Mouse (Mus musculus) ES-E14 (cell line): ENCODE data around the gene Bcl2l1. TPM values are rescaled to one million over a fixed set of nuclear protein-coding genes. Genes with fewer than 3 reads are reported as not detected.

Experiments
- DNase-seq: peaks from one replicate; pipeline ENCODE4 v3.0.0-alpha.2; 2013; ENCODE audit warnings: low read depth, low spot score
- H3K27ac ChIP-seq: 2 replicates; pipeline ENCODE4 v1.5.1; 2012; ENCODE audit warnings: low read depth, mild to moderate bottlenecking, low read length, moderate library complexity, mixed read lengths; ENCODE audit not compliant: poor library complexity, insufficient read depth, severe bottlenecking
- H3K36me3 ChIP-seq: 2 replicates; pipeline ENCODE4 v1.6.1; 2012; ENCODE audit warnings: mild to moderate bottlenecking, low read length, moderate library complexity, mixed read lengths; ENCODE audit not compliant: control insufficient read depth, poor library complexity, insufficient read depth, severe bottlenecking
- H3K4me1 ChIP-seq, 2 experiments: fragments of 150-350 bp in 1 of 2; sonication (generic) in 1 of 2; 2 replicates each; pipeline ENCODE4 v1.6.1; 2012; ENCODE audit warnings: low read length in 2 of 2, mild to moderate bottlenecking in 1 of 2, mixed read lengths in 1 of 2; ENCODE audit not compliant: control insufficient read depth in 2 of 2, insufficient read depth in 2 of 2, poor library complexity in 1 of 2
- H3K4me3 ChIP-seq, 2 experiments: fragments of 150-350 bp in 1 of 2; sonication (generic) in 1 of 2; 2 replicates each; pipeline ENCODE4 v1.5.1; 2012; ENCODE audit warnings: low read length in 2 of 2, low read depth in 1 of 2, mild to moderate bottlenecking in 1 of 2, mixed read lengths in 1 of 2; ENCODE audit not compliant: insufficient read depth in 1 of 2, poor library complexity in 1 of 2, severe bottlenecking in 1 of 2
- H3K9ac ChIP-seq: 2 replicates; pipeline ENCODE4 v1.6.1; 2012; ENCODE audit warnings: low read depth, mild to moderate bottlenecking, low read length, mixed read lengths; ENCODE audit not compliant: poor library complexity, insufficient read depth, severe bottlenecking
- H3K9me3 ChIP-seq: fragments of 150-350 bp; sonication (generic); 2 replicates; pipeline ENCODE4 v1.6.1; 2012; ENCODE audit warnings: low read depth, mild to moderate bottlenecking, low read length; ENCODE audit not compliant: control insufficient read depth, insufficient read depth
- CHD2 ChIP-seq: IDR thresholded peaks from 2 replicates; pipeline ENCODE4 v1.6.1; 2014; ENCODE audit warnings: mild to moderate bottlenecking, low read depth, low read length, inconsistent platforms
- HCFC1 ChIP-seq: IDR thresholded peaks from 2 replicates; pipeline ENCODE4 v1.6.1; 2012; ENCODE audit warnings: low read length, inconsistent platforms, borderline replicate concordance; ENCODE audit not compliant: insufficient read depth
- MAFK ChIP-seq: IDR thresholded peaks from 2 replicates; pipeline ENCODE4 v1.6.1; 2014; ENCODE audit warnings: mild to moderate bottlenecking, low read depth, low read length, inconsistent platforms; ENCODE audit not compliant: insufficient read depth
- ZC3H11A ChIP-seq: IDR thresholded peaks from 2 replicates; pipeline ENCODE4 v1.6.1; 2012; ENCODE audit warnings: low read depth, mild to moderate bottlenecking, inconsistent platforms, low read length, borderline replicate concordance
- ZNF384 ChIP-seq: IDR thresholded peaks from 2 replicates; pipeline ENCODE4 v1.6.1; 2012; ENCODE audit warnings: low read depth, low read length, inconsistent platforms
- in situ Hi-C, 2 experiments: fragments of 600-800 bp; cut with MboI; formaldehyde crosslinking; loops; one replicate each; pipeline ENCODE4 v1.15.1; 2025; ENCODE audit warnings: low sequenced_read_pairs in 2 of 2, inconsistent platforms in 1 of 2; ENCODE audit not compliant: unreplicated experiment in 2 of 2
- total RNA-seq: library from RNA; depleted of rRNA; stranded (reverse); fragments of 300-350 nt; gene quantifications from 2 replicates; pipeline ENCODE4 v1.2.3, GENCODE M21; 2012

Bcl2l1 gene
- total RNA-seq, 1 experiment, result 34.9 TPM

GRCm38 (mm10) chr2:152827321-152828010, 4.1 kb downstream of the Bcl2l1 start:
- Histone ChIP-seq H3K9me3 (no peaks in the 10 kb centered on the region), H3K9ac (no peak overlapping the region), H3K36me3 (no peaks in the 10 kb centered on the region), H3K4me1 (peaks cover 4 to 24% of the 10 kb centered on the region in 2 experiments), H3K4me3 (peak overlapping the region; percentile 4 to 45; a peak in 2 of 4 replicates), H3K27ac (no peak overlapping the region)
- TF ChIP-seq MAFK (no peak), CHD2 (no peak), HCFC1 (no peak), ZNF384 (no peak), ZC3H11A (no peak)
- in situ Hi-C loops, result no loop called here
- DNase-seq, result no peak

- in situ Hi-C loops, result no loop called here
- Histone ChIP-seq H3K9ac (no peak overlapping the region), H3K9me3 (no peaks in the 10 kb centered on the region), H3K4me3 (no peak overlapping the region), H3K27ac (no peak overlapping the region), H3K36me3 (no peaks in the 10 kb centered on the region), H3K4me1 (peaks cover 5 to 25% of the 10 kb centered on the region in 2 experiments)
- TF ChIP-seq HCFC1 (no peak), ZC3H11A (no peak), ZNF384 (no peak), MAFK (no peak), CHD2 (no peak)
- DNase-seq, result no peak
These were observed 5.0 kb downstream of the Bcl2l1 start for GRCm38 (mm10) chr2:152826481-152826880.

DNA sequence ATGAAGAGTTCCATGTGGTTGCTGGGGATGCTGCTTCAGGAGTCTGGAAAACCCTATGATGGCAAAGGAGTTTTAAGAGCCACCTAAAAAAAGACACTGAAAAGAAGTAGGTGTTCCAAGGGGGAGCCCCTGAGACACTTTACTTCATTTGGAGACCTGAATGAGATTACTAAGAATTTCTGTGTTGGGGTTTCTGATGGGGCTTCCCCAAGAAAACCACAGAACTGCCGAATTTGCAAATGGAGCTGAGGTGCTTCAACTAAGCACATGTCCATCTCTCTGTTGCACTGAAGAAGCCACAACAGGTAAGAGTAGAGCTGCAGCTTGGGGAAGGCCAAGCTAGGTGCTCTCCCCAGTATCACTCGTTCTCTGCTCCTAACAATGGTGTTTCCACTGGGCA, 5.8 kb downstream of the Bcl2l1 start:
- H3K9me3 ChIP-seq, result no peaks in the 10 kb centered on the region
- no peak overlapping the region for H3K27ac ChIP-seq
- in situ Hi-C loops, result no loop called here
- DNase-seq, result no peak
- no peak overlapping the region for H3K4me3 ChIP-seq
- TF ChIP-seq ZNF384 (no peak), MAFK (no peak), CHD2 (no peak), ZC3H11A (no peak), HCFC1 (no peak)
- H3K4me1 ChIP-seq, result peaks cover 9 to 32% of the 10 kb centered on the region in 2 experiments
- no peaks in the 10 kb centered on the region for H3K36me3 ChIP-seq
- no peak overlapping the region for H3K9ac ChIP-seq

DNA sequence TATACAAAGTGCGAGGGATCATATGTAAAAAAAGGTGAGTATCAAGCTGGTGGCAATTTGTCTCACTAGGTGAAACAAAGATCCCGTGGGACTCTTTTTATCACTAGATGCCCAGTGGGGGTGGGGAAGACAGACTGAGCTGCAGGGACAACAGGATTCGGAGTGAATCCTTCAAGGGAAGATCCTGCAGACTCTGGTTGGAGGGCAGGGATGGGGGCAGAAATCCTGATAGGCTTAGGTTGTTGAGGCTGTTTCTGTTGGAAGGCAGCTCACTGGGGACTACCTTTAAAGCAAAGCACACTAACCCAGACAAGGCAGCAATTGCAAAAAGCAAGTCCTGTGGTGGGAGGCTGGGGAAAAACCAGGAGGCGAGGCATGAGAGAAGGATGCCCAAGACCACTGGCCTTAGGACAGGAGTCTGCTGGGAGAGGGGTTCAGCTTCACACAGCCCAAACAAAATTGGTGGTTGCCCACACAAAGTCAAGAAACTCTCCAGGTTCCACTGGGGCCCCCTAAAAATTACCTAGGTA, 6.3 kb downstream of the Bcl2l1 start:
- Histone ChIP-seq H3K9me3 (no peaks in the 10 kb centered on the region), H3K9ac (no peak overlapping the region), H3K4me1 (peaks cover 11 to 34% of the 10 kb centered on the region in 2 experiments), H3K27ac (no peak overlapping the region), H3K4me3 (no peak overlapping the region), H3K36me3 (no peaks in the 10 kb centered on the region)
- DNase-seq, result no peak
- TF ChIP-seq ZC3H11A (no peak), HCFC1 (no peak), MAFK (no peak), CHD2 (no peak), ZNF384 (no peak)
- in situ Hi-C loops, result no loop called here
